8 mouse cellular contexts compared by ENCODE assay signal in genomic region chr5:73292502-73293457, GRCm38 (mm10). TPM values are rescaled to one million over a fixed set of nuclear protein-coding genes. Genes with fewer than 3 reads are reported as not detected.
DNase-seq lines count a peak whose midpoint lies in the region; ATAC-seq and TF ChIP-seq lines count a peak whose summit lies in the region.

Ociad1 (plus strand) TSS chr5:73292784.

- under 1% methylated on average over 53 of the region's 58 CpGs for WGBS in forebrain, embryonic 12.5 days
- under 1% methylated on average over 58 of the region's 58 CpGs for WGBS in heart, postnatal 0 days
- WGBS in liver, embryonic 16.5 days (ENCODE audit: insufficient replicate concordance) = under 1% methylated on average over 58 of the region's 58 CpGs
- under 1% methylated on average over 58 of the region's 58 CpGs for WGBS in neural tube, embryonic 13.5 days

- TF ChIP-seq CTCF in E14TG2a.4 (conservative IDR thresholded peaks at IDR 0.05; ENCODE audit: low read length) = no peak
- TF ChIP-seq CTCF in heart, postnatal 0 days (IDR thresholded peaks at IDR 0.05; ENCODE audit: low read depth) = peak; percentile 8; the same call in 1 of the 2 replicates
- TF ChIP-seq CTCF in testis, adult 2 months (IDR thresholded peaks at IDR 0.05; ENCODE audit: control insufficient read depth, insufficient read depth, insufficient replicate concordance, low read depth, low read length) = no peak

- H3K4me3 ChIP-seq in E14TG2a.4 (replicated peaks; ENCODE audit: low read length) = peak within 1 kb of the TSS; percentile 99
- H3K4me3 ChIP-seq in forebrain, embryonic 12.5 days (replicated peaks) = peak within 1 kb of the TSS; percentile 90
- peak within 1 kb of the TSS; percentile 96 for H3K4me3 ChIP-seq in heart, postnatal 0 days (ENCODE audit: low read depth, low read length)
- peak within 1 kb of the TSS; percentile 83 for H3K4me3 ChIP-seq in liver, embryonic 16.5 days (ENCODE audit: low read depth, low read length)
- H3K4me3 ChIP-seq in neural tube, embryonic 13.5 days = peak within 1 kb of the TSS; percentile 91
- H3K4me3 ChIP-seq in testis, adult 2 months (ENCODE audit: control insufficient read depth, low read depth, low read length) = peak within 1 kb of the TSS; percentile 92

- peaks cover 28% of the 10 kb centered on the region for H3K36me3 ChIP-seq in E14TG2a.4 (ENCODE audit: insufficient read depth, low read length)
- peaks cover 22% of the 10 kb centered on the region for H3K36me3 ChIP-seq in forebrain, embryonic 12.5 days (replicated peaks)
- H3K36me3 ChIP-seq in heart, postnatal 0 days (replicated peaks; ENCODE audit: control insufficient read depth, insufficient read depth, low read length) = peaks cover 22% of the 10 kb centered on the region
- peaks cover 13% of the 10 kb centered on the region for H3K36me3 ChIP-seq in liver, embryonic 16.5 days (ENCODE audit: control insufficient read depth, insufficient read depth)
- peaks cover 21% of the 10 kb centered on the region for H3K36me3 ChIP-seq in neural tube, embryonic 13.5 days
- no peaks in the 10 kb centered on the region; the same call in 1 of the 2 replicates for H3K36me3 ChIP-seq in testis, adult 2 months (ENCODE audit: control insufficient read depth, insufficient read depth, low read length)

- H3K4me2 ChIP-seq in forebrain, embryonic 12.5 days = peak within 1 kb of the TSS; percentile 73
- H3K4me2 ChIP-seq in heart, postnatal 0 days (ENCODE audit: low read depth, low read length) = peak within 1 kb of the TSS; percentile 85
- H3K4me2 ChIP-seq in liver, embryonic 16.5 days (ENCODE audit: low read depth, low read length) = peak within 1 kb of the TSS; percentile 69
- peak within 1 kb of the TSS; percentile 80 for H3K4me2 ChIP-seq in neural tube, embryonic 13.5 days

- TF ChIP-seq POLR2A in testis, adult 2 months (IDR thresholded peaks at IDR 0.05; ENCODE audit: control insufficient read depth, low read depth, low read length) = peak; percentile 97

- H3K9me3 ChIP-seq in E14TG2a.4 (ENCODE audit: low read length) = no peaks in the 10 kb centered on the region
- no peaks in the 10 kb centered on the region for H3K9me3 ChIP-seq in forebrain, embryonic 12.5 days
- no peaks in the 10 kb centered on the region for H3K9me3 ChIP-seq in heart, postnatal 0 days (replicated peaks; ENCODE audit: control insufficient read depth, low read length)
- H3K9me3 ChIP-seq in liver, embryonic 16.5 days (replicated peaks; ENCODE audit: control insufficient read depth, low read length) = no peaks in the 10 kb centered on the region
- no peaks in the 10 kb centered on the region for H3K9me3 ChIP-seq in neural tube, embryonic 13.5 days

- H3K9ac ChIP-seq in forebrain, embryonic 12.5 days = peak within 1 kb of the TSS; percentile 85
- H3K9ac ChIP-seq in heart, postnatal 0 days (replicated peaks; ENCODE audit: low read depth, low read length) = peak within 1 kb of the TSS; percentile 95
- peak within 1 kb of the TSS; percentile 90 for H3K9ac ChIP-seq in liver, embryonic 16.5 days (ENCODE audit: low read depth, low read length)
- H3K9ac ChIP-seq in neural tube, embryonic 13.5 days = peak within 1 kb of the TSS; percentile 90

- peak; percentile 99 for ATAC-seq in forebrain, embryonic 12.5 days (ENCODE audit: low FRiP score)
- peak; percentile 99 for ATAC-seq in heart, postnatal 0 days (ENCODE audit: insufficient read depth, low read depth)
- ATAC-seq in liver, embryonic 16.5 days (ENCODE audit: low read depth) = peak; percentile 99
- ATAC-seq in neural tube, embryonic 13.5 days (ENCODE audit: low read depth) = peak; percentile 99

- peak; percentile 69; the same call in 1 of the 2 replicates for TF ChIP-seq EP300 in heart, postnatal 0 days (IDR thresholded peaks at IDR 0.05; ENCODE audit: low read depth)

- H3K27ac ChIP-seq in forebrain, embryonic 12.5 days = peak within 1 kb of the TSS; percentile 85
- H3K27ac ChIP-seq in heart, postnatal 0 days (ENCODE audit: low read depth) = peak within 1 kb of the TSS; percentile 93
- H3K27ac ChIP-seq in liver, embryonic 16.5 days (ENCODE audit: low read length) = peak within 1 kb of the TSS; percentile 92
- peak within 1 kb of the TSS; percentile 95 for H3K27ac ChIP-seq in neural tube, embryonic 13.5 days (replicated peaks)
- H3K27ac ChIP-seq in testis, adult 2 months (ENCODE audit: control insufficient read depth, insufficient read depth, low read depth, low read length) = peak within 1 kb of the TSS; percentile 86

- no peaks in the 10 kb centered on the region for H3K27me3 ChIP-seq in E14TG2a.4 (ENCODE audit: insufficient read depth, low read length)
- no peaks in the 10 kb centered on the region for H3K27me3 ChIP-seq in forebrain, embryonic 12.5 days
- H3K27me3 ChIP-seq in heart, postnatal 0 days (ENCODE audit: control insufficient read depth, insufficient read depth, low read length) = no peaks in the 10 kb centered on the region
- no peaks in the 10 kb centered on the region for H3K27me3 ChIP-seq in liver, embryonic 16.5 days (ENCODE audit: control insufficient read depth, insufficient read depth, low read depth, low read length)
- H3K27me3 ChIP-seq in neural tube, embryonic 13.5 days = no peaks in the 10 kb centered on the region
- no peaks in the 10 kb centered on the region for H3K27me3 ChIP-seq in testis, adult 2 months (ENCODE audit: control insufficient read depth, insufficient read depth, low read length)

- peaks cover 26% of the 10 kb centered on the region for H3K4me1 ChIP-seq in E14TG2a.4 (replicated peaks; ENCODE audit: low read depth, low read length)
- H3K4me1 ChIP-seq in forebrain, embryonic 12.5 days = peaks cover 8% of the 10 kb centered on the region
- H3K4me1 ChIP-seq in heart, postnatal 0 days (ENCODE audit: control insufficient read depth, insufficient read depth) = peaks cover 6% of the 10 kb centered on the region
- peaks cover 19% of the 10 kb centered on the region for H3K4me1 ChIP-seq in liver, embryonic 16.5 days (ENCODE audit: control insufficient read depth, low read depth, low read length)
- peaks cover 24% of the 10 kb centered on the region for H3K4me1 ChIP-seq in neural tube, embryonic 13.5 days (replicated peaks)
- no peaks in the 10 kb centered on the region for H3K4me1 ChIP-seq in testis, adult 2 months (ENCODE audit: control insufficient read depth, insufficient read depth, low read length)

- peak; percentile 96 for DNase-seq in c-Kit-positive CD71-positive TER-119-positive erythroid progenitor cells, embryonic 14.5 days (ENCODE audit: low spot score)
- DNase-seq in heart, postnatal 0 days (ENCODE audit: low spot score) = peak; percentile 97
- peak; percentile 95 to 97 for DNase-seq in kidney, postnatal 4 days

RNA-seq across cellular contexts. Expression of gene Ociad1, which starts in this region (rescaled TPM):
- polyA plus RNA-seq in forebrain, embryonic 12.5 days (2016; fragmentation: Nextera tagmentation; extraction: Ambion mirVana) = 182 and 191 TPM in 2 replicates
- total RNA-seq in heart, postnatal 0 days (2014; rRNA removed; ENCODE audit: low replicate concordance) = 131 and 139 TPM in 2 replicates
- 265 TPM in 2 replicates for polyA plus RNA-seq in heart, postnatal 0 days (2015; fragmentation: Nextera tagmentation; extraction: Ambion mirVana)
- 108 and 118 TPM in 2 replicates for polyA plus RNA-seq in liver, embryonic 16.5 days (2015; fragmentation: Nextera tagmentation; extraction: Ambion mirVana)
- polyA plus RNA-seq in neural tube, embryonic 13.5 days (2015; fragmentation: Nextera tagmentation; extraction: Ambion mirVana) = 302 and 310 TPM in 2 replicates
- polyA plus RNA-seq in testis, adult 2 months (2012; rRNA removed) = 60.4 and 63.7 TPM in 2 replicates

Comparison
In these comparisons a context has a peak if more than half of its experiments do, and no peak if none do; other contexts are left out.
1. Peak in every context shown above with its lines: DNase-seq, ATAC-seq, H3K4me3 ChIP-seq and H3K27ac ChIP-seq.